Mouse (Mus musculus) intestine, embryonic 16.5 days (tissue): ENCODE results near the gene Lrmda. TPM values are rescaled to one million over a fixed set of nuclear protein-coding genes. Genes with fewer than 3 reads are reported as not detected.

ENCODE experiments used
- ATAC-seq: fragments of 200-750 bp; cut with Nextera tagmentation; 2 replicates; pipeline ENCODE4 v1.8.0; 2017; ENCODE audit warnings: moderate TSS enrichment, moderate library complexity
- H3K27ac ChIP-seq: fragments of 300-500 bp; sonication (generic); 2 replicates; pipeline ENCODE4 v1.5.1; 2014; ENCODE audit warnings: mild to moderate bottlenecking, low read length
- H3K27me3 ChIP-seq: fragments of 300-500 bp; sonication (generic); replicated peaks from 2 replicates; pipeline ENCODE4 v1.6.1; 2014; ENCODE audit warnings: low read length, control low read depth, mixed read lengths; ENCODE audit not compliant: control insufficient read depth, insufficient read depth
- H3K36me3 ChIP-seq: fragments of 300-500 bp; sonication (generic); 2 replicates; pipeline ENCODE4 v1.6.1; 2014; ENCODE audit warnings: low read length, control low read depth; ENCODE audit not compliant: control insufficient read depth, insufficient read depth
- H3K4me1 ChIP-seq: fragments of 300-500 bp; sonication (generic); 2 replicates; pipeline ENCODE4 v1.6.1; 2014; ENCODE audit warnings: low read length, control low read depth, mixed read lengths; ENCODE audit not compliant: control insufficient read depth, insufficient read depth
- H3K4me2 ChIP-seq: fragments of 300-500 bp; sonication (generic); 2 replicates; pipeline ENCODE4 v1.6.1; 2014; ENCODE audit warnings: low read depth, low read length, control low read depth
- H3K4me3 ChIP-seq: fragments of 300-500 bp; sonication (generic); 2 replicates; pipeline ENCODE4 v1.5.1; 2014; ENCODE audit warnings: mild to moderate bottlenecking, low read length
- H3K9ac ChIP-seq: fragments of 300-500 bp; sonication (generic); 2 replicates; pipeline ENCODE4 v1.6.1; 2014; ENCODE audit warnings: low read depth, low read length
- H3K9me3 ChIP-seq: fragments of 300-500 bp; sonication (generic); 2 replicates; pipeline ENCODE4 v1.6.1; 2016; ENCODE audit warnings: low read length, control low read depth; ENCODE audit not compliant: control insufficient read depth
- WGBS: fragments of 180-500 bp; shearing (Covaris S2); extraction: QIAGEN DNeasy Blood & Tissue Kit; methylation state at CpG from one replicate; pipeline ENCODE4 v1.1.7; 2014; 5-methylcytosine and 5-hydroxymethylcytosine counted together
- polyA plus RNA-seq: library from polyadenylated mRNA; unstranded; fragments of >200 nt; fragmentation: Nextera tagmentation; extraction: Ambion mirVana; gene quantifications from 2 replicates; pipeline ENCODE4 v1.2.1, GENCODE M21; 2015

Lrmda gene
- polyA plus RNA-seq, 1 experiment from 2014 or later = 0.53 TPM

DNA sequence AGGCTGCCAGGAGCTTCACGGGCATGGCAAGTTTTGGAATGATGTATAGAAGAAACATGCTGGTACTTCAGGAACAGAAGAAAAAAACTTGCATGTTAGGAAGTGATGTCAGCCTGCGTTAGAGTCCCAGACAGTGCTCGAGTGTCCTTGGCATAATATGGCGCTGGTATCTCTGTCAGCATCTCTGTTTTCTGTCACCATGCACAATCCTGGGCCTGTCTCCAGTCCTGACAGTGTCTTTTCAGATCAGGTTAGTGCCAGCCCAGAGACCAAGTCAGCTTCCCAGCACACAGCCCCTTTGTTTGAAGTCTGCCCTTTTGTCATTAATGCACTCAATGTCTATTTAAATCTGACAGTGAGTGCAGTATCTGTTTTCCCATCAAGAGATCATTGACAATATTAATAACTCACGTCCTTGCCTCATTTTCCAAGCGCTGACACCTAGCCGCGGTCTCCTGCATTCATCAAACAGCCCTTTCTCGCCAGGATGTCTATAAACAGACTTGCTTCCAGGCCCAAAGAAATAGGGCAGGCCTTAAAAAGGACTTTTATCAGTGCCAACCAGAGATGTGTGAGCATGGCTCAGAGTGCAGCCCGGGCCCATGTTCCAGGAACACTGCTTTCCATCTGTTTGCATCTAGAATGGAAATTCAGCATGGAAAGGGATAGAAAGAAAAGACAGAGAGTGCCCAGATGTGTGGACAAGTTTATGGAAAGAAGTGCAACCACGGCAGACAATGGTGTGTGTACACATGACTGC, 1033.5 kb downstream of the Lrmda start:
- 65% methylated on average over 11 of the region's 11 CpGs for WGBS
- Histone ChIP-seq H3K36me3 (no peaks in the 10 kb centered on the region), H3K9ac (no peak overlapping the region), H3K9me3 (no peaks in the 10 kb centered on the region), H3K27me3 (no peaks in the 10 kb centered on the region), H3K4me1 (peaks cover 4% of the 10 kb centered on the region; the same call in 1 of the 2 replicates), H3K27ac (no peak overlapping the region), H3K4me3 (no peak overlapping the region), H3K4me2 (no peak overlapping the region)
- ATAC-seq = no peak

- Histone ChIP-seq H3K4me2 (no peak overlapping the region), H3K9me3 (no peaks in the 10 kb centered on the region), H3K27ac (no peak overlapping the region), H3K9ac (no peak overlapping the region), H3K4me1 (peaks cover 4% of the 10 kb centered on the region; the same call in 1 of the 2 replicates), H3K27me3 (no peaks in the 10 kb centered on the region), H3K4me3 (no peak overlapping the region), H3K36me3 (no peaks in the 10 kb centered on the region)
- no peak for ATAC-seq
- WGBS = 51% methylated on average over 6 of the region's 6 CpGs
Measured at GRCm38 (mm10) chr14:23057228-23057976, 1037.9 kb downstream of the Lrmda start.

GRCm38 (mm10) chr14:23057987-23058386, 1038.5 kb downstream of the Lrmda start:
- no peak overlapping the region for H3K9ac ChIP-seq
- no peak for ATAC-seq
- H3K4me2 ChIP-seq = no peak overlapping the region

DNA sequence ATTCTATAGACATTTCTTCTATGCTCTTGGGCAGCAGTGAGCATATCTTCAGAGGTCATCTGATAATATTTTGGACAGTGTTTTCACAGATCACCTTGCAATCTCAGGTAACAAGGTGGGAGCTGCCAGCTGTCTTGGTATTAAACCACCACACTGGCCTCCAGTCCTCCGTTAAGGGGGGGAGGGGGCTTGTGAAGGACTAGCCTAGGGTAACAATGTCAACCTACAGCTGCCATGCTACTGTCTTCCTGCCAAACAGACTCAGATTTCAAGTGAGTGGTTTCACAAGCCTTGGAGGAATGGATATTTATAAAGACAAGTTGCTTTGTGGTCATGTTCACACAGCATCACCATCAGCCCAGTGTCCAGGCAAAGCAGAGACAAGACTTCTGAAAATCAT, 1059.2 kb downstream of the Lrmda start:
- WGBS = 50% methylated on average over 1 of the region's 1 CpGs
- no peaks in the 10 kb centered on the region for H3K36me3 ChIP-seq
- H3K9me3 ChIP-seq = no peaks in the 10 kb centered on the region
- no peak overlapping the region for H3K27ac ChIP-seq
- no peak overlapping the region for H3K4me2 ChIP-seq
- no peaks in the 10 kb centered on the region for H3K27me3 ChIP-seq
- H3K9ac ChIP-seq = no peak overlapping the region
- no peaks in the 10 kb centered on the region for H3K4me1 ChIP-seq
- no peak overlapping the region for H3K4me3 ChIP-seq
- ATAC-seq = no peak

More at GRCm38 (mm10) chr14:23057987-23058386, 1038.5 kb downstream of the Lrmda start:
- Histone ChIP-seq H3K36me3 (no peaks in the 10 kb centered on the region), H3K4me1 (peaks cover 4% of the 10 kb centered on the region; the same call in 1 of the 2 replicates), H3K27ac (no peak overlapping the region), H3K27me3 (no peaks in the 10 kb centered on the region), H3K4me3 (no peak overlapping the region), H3K9me3 (no peaks in the 10 kb centered on the region)
- WGBS = 64% methylated on average over 2 of the region's 2 CpGs

DNA sequence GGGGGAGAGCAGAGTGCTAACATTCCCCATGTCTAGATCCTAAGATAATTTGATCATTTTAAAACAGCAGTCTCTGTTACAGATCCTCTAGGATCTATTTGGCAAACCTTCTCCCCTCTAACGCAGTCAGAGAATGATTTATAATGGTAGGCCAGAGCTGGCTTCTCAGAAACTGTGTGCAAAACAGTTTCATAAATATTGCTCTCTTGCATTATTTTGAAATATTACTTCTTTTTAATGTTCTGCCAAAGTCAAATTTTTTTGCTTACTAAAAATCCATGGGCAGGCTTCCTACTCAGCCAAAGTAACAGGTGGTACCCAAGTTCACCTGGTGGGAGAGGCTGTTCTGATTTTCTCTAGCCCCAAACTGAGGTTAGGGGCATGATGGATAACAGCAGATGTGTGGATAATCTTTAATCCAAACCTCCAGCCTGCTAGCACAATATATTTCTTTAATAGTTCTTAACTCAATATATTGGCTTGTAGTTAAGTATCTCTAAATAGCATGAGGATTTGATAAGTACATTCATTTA, 1064.8 kb downstream of the Lrmda start:
- 40% methylated on average over 1 of the region's 1 CpGs for WGBS
- Histone ChIP-seq H3K9ac (no peak overlapping the region), H3K9me3 (no peaks in the 10 kb centered on the region), H3K27ac (no peak overlapping the region), H3K36me3 (no peaks in the 10 kb centered on the region), H3K4me1 (no peaks in the 10 kb centered on the region), H3K4me3 (no peak overlapping the region), H3K27me3 (no peaks in the 10 kb centered on the region), H3K4me2 (no peak overlapping the region)
- no peak for ATAC-seq

GRCm38 (mm10) chr14:23084797-23085196, 1065.3 kb downstream of the Lrmda start:
- H3K9ac ChIP-seq = no peak overlapping the region
- H3K4me3 ChIP-seq = no peak overlapping the region
- 51% methylated on average over 1 of the region's 1 CpGs for whole genome bisulfite sequencing
- ATAC-seq = no peak
- H3K4me1 ChIP-seq = no peaks in the 10 kb centered on the region
- H3K9me3 ChIP-seq = no peaks in the 10 kb centered on the region
- H3K27me3 ChIP-seq = no peaks in the 10 kb centered on the region
- no peaks in the 10 kb centered on the region for H3K36me3 ChIP-seq
- no peak overlapping the region for H3K27ac ChIP-seq
- no peak overlapping the region for H3K4me2 ChIP-seq

DNA sequence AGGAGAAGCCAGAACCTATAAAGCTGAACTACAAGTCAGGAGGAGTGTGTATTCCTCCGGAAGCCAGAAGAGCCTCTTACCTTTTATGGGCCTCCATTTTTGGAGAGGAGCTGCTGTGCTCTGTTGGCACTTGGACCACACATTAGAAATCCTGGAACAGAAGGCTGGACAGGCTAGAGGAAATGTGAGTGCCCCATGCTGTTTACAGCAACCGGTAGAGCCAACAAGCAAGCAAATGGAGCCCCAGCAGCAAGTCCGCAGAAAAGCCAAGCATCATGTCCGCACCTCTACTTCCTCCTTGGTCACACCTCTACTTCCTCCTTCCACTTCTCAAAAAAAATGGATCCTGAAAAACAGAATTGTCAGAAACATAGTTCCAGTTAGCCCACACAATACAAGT, 1073.8 kb downstream of the Lrmda start:
- Histone ChIP-seq H3K4me3 (no peak overlapping the region), H3K9me3 (no peaks in the 10 kb centered on the region), H3K4me1 (no peaks in the 10 kb centered on the region), H3K36me3 (no peaks in the 10 kb centered on the region), H3K9ac (no peak overlapping the region), H3K27me3 (no peaks in the 10 kb centered on the region), H3K27ac (no peak overlapping the region), H3K4me2 (no peak overlapping the region)
- WGBS = 84% methylated on average over 4 of the region's 4 CpGs
- ATAC-seq = no peak

DNA sequence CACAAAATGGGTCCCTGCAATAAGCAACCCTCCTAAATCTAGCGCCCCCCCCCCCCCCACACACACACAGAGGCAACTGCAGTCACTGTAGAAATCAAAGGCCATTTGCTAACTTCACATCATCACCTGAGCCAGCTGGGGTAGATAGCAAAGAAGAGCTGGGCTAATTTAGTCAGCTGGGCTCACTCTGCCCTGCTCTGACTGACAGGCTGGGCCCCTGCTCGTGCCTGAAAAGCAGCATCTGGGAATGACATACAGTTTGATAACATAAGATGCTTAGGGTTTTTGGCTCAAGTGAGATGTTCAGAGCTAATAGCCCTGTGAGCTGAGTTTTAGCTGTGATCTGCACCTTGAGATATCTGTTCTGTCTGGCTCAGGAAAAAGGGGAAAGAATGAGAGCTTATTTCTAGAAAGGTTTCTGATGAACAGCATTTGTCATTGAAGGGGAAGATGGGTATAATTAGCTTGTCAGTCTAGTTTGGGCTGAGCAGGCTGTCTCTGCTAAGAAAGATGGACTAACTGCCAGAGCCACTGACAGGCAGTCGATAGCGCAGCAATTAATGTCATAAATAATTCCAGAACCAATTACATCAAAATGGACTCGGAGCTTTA, 1075.1 kb downstream of the Lrmda start:
- H3K4me2 ChIP-seq = no peak overlapping the region
- H3K27ac ChIP-seq = no peak overlapping the region
- ATAC-seq = no peak
- H3K4me3 ChIP-seq = no peak overlapping the region
- 50% methylated on average over 5 of the region's 5 CpGs for WGBS
- no peak overlapping the region for H3K9ac ChIP-seq
- no peaks in the 10 kb centered on the region for H3K4me1 ChIP-seq
- H3K9me3 ChIP-seq = no peaks in the 10 kb centered on the region
- H3K36me3 ChIP-seq = no peaks in the 10 kb centered on the region
- no peaks in the 10 kb centered on the region for H3K27me3 ChIP-seq
